Mouse (Mus musculus) CH12.LX (cell line): ENCODE measurements around the gene Gal3st2b.
"Not testable (repeated sequence)": the region's sequence is repeated elsewhere in the genome, so short reads cannot be mapped to it uniquely, and the experiment has no call there.

Source experiments
- CTCF ChIP-seq, 2 experiments: IDR thresholded peaks in 1 of 2; conservative IDR thresholded peaks in 1 of 2; 2 replicates each; pipeline ENCODE4 v1.5.1; 2011 to 2012; ENCODE audit warnings: low read depth in 2 of 2, low read length in 2 of 2, improper control_type of control experiment in 1 of 2, inconsistent platforms in 1 of 2, mild to moderate bottlenecking in 1 of 2, moderate library complexity in 1 of 2
- MYC ChIP-seq: IDR thresholded peaks from 2 replicates; pipeline ENCODE4 v1.6.1; 2011; ENCODE audit warnings: low read depth, mild to moderate bottlenecking, improper control_type of control experiment, low read length
- POLR2A ChIP-seq: IDR thresholded peaks from 2 replicates; pipeline ENCODE4 v1.6.1; 2011; ENCODE audit warnings: low read depth, mild to moderate bottlenecking, improper control_type of control experiment, low read length
- ZNF384 ChIP-seq: IDR thresholded peaks from 2 replicates; pipeline ENCODE4 v1.6.1; 2012; ENCODE audit warnings: low read depth, low read length, improper control_type of control experiment, inconsistent platforms

DNA sequence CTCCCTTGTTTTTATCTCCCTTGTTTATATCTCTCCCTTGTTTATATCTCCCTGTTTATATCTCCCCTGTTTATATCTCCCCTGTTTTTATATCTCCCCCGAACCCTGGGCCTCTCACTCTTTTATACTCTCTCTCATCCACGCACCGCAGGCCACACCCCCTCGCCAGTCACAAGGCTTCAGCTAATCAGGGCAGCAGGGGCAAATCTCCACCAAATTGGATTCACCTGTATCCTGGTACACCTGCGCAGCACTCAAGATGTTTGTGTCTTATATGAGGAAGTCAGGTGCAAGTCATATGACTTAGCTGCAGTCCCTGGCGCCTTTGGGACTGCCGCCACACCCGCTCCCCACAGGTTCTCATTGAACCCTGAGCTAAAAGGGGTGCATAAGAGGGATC is 72.1 kb downstream of the Gal3st2b start, which contains the start of gene Gal3st2c:
- not testable (repeated sequence) for TF ChIP-seq POLR2A; ZNF384; CTCF (conservative IDR thresholded peaks at IDR 0.05 in 1 of 2, IDR thresholded peaks at IDR 0.05 in 1 of 2; ENCODE audit: low read depth in 2 of 2, low read length in 2 of 2); MYC
